8 mouse cellular contexts compared by ENCODE assay signal in genomic region chr2:121169902-121170301, GRCm38 (mm10). TPM values are rescaled to one million over a fixed set of nuclear protein-coding genes. Genes with fewer than 3 reads are reported as not detected.
DNase-seq lines count a peak whose midpoint lies in the region; ATAC-seq lines count a peak whose summit lies in the region.

No protein-coding gene starts in this region.

- no peak for ATAC-seq in CD4-positive, CD25-positive, alpha-beta regulatory T cell, adult 4 months
- ATAC-seq in embryonic facial prominence, embryonic 14.5 days (ENCODE audit: low read depth): no peak
- no peak for ATAC-seq in limb, embryonic 13.5 days (ENCODE audit: low FRiP score, low read depth)
- no peak for ATAC-seq in midbrain, embryonic 15.5 days (replicated peaks)

- H3K4me3 ChIP-seq in embryonic facial prominence, embryonic 14.5 days (ENCODE audit: low read depth, low read length): peak overlapping the region; percentile 87
- peak overlapping the region; percentile 87 for H3K4me3 ChIP-seq in limb, embryonic 13.5 days
- peak overlapping the region; percentile 97 for H3K4me3 ChIP-seq in midbrain, embryonic 15.5 days

- peak overlapping the region; percentile 78 for H3K4me2 ChIP-seq in embryonic facial prominence, embryonic 14.5 days (ENCODE audit: low read depth, low read length)
- H3K4me2 ChIP-seq in limb, embryonic 13.5 days (replicated peaks): peak overlapping the region; percentile 92
- peak overlapping the region; percentile 79 for H3K4me2 ChIP-seq in midbrain, embryonic 15.5 days

- no peaks in the 10 kb centered on the region for H3K9me3 ChIP-seq in embryonic facial prominence, embryonic 14.5 days (ENCODE audit: control insufficient read depth, low read length)
- H3K9me3 ChIP-seq in limb, embryonic 13.5 days: no peaks in the 10 kb centered on the region
- no peaks in the 10 kb centered on the region for H3K9me3 ChIP-seq in midbrain, embryonic 15.5 days

- H3K4me1 ChIP-seq in embryonic facial prominence, embryonic 14.5 days (ENCODE audit: control insufficient read depth, insufficient read depth, low read length): peaks cover 19% of the 10 kb centered on the region
- peaks cover 34% of the 10 kb centered on the region for H3K4me1 ChIP-seq in limb, embryonic 13.5 days
- H3K4me1 ChIP-seq in midbrain, embryonic 15.5 days: peaks cover 32% of the 10 kb centered on the region

- no peaks in the 10 kb centered on the region for H3K27me3 ChIP-seq in embryonic facial prominence, embryonic 14.5 days (replicated peaks; ENCODE audit: control insufficient read depth, insufficient read depth, low read length)
- no peaks in the 10 kb centered on the region for H3K27me3 ChIP-seq in limb, embryonic 13.5 days
- no peaks in the 10 kb centered on the region for H3K27me3 ChIP-seq in midbrain, embryonic 15.5 days (replicated peaks)

- peaks cover 34% of the 10 kb centered on the region for H3K36me3 ChIP-seq in embryonic facial prominence, embryonic 14.5 days (ENCODE audit: control insufficient read depth, insufficient read depth, low read length)
- H3K36me3 ChIP-seq in limb, embryonic 13.5 days: peaks cover 38% of the 10 kb centered on the region
- H3K36me3 ChIP-seq in midbrain, embryonic 15.5 days (replicated peaks): peaks cover 7% of the 10 kb centered on the region; the same call in 1 of the 2 replicates

- peak overlapping the region; percentile 86 for H3K9ac ChIP-seq in embryonic facial prominence, embryonic 14.5 days (ENCODE audit: low read depth, low read length)
- peak overlapping the region; percentile 88 for H3K9ac ChIP-seq in limb, embryonic 13.5 days
- peak overlapping the region; percentile 77 for H3K9ac ChIP-seq in midbrain, embryonic 15.5 days

- DNase-seq in CD4-positive, CD25-positive, alpha-beta regulatory T cell, adult 2 months (ENCODE audit: low read depth, low spot score): peak; percentile 51
- DNase-seq in adrenal gland, adult 18-20 months (ENCODE audit: low spot score in 2 of 2): peak; percentile 31 to 33
- DNase-seq in embryonic facial prominence, embryonic 14.5 days (ENCODE audit: low spot score): peak; percentile 17
- DNase-seq in heart, postnatal 4 days: peak; percentile 39
- DNase-seq in thymus, postnatal 36 days: peak; percentile 24 to 28

- no peak overlapping the region for H3K27ac ChIP-seq in embryonic facial prominence, embryonic 14.5 days (replicated peaks; ENCODE audit: low read depth, low read length)
- H3K27ac ChIP-seq in limb, embryonic 13.5 days: no peak overlapping the region; the same call in 1 of the 2 replicates
- H3K27ac ChIP-seq in midbrain, embryonic 15.5 days: no peak overlapping the region

- 5% methylated on average over 9 of the region's 9 CpGs for WGBS in embryonic facial prominence, embryonic 14.5 days
- 5% methylated on average over 9 of the region's 9 CpGs for WGBS in limb, embryonic 13.5 days
- WGBS in midbrain, embryonic 15.5 days: 6% methylated on average over 9 of the region's 9 CpGs

RNA-seq across cellular contexts. Expression of gene Tubgcp4, which starts 0.6 kb away (rescaled TPM):
- 100 to 1,000 TPM in 1 of 2 experiments, 10 to 100 TPM in 1; 92.2 to 131 TPM for polyA plus RNA-seq in CD4-positive, CD25-positive, alpha-beta regulatory T cell, adult 4 months (2017; shearing (Covaris generic))
- total RNA-seq in adrenal gland, adult 18-20 months (2021): 10 to 100 TPM; 44.7 to 45.0 TPM
- polyA plus RNA-seq in embryonic facial prominence, embryonic 14.5 days (2014; fragmentation: Nextera tagmentation; extraction: Ambion mirVana): 39.5 and 41.6 TPM in 2 replicates
- total RNA-seq in heart, postnatal 4 days (2021): 10 to 100 TPM; 23.5 to 23.8 TPM
- 68.0 and 70.0 TPM in 2 replicates for polyA plus RNA-seq in limb, embryonic 13.5 days (2015; fragmentation: Nextera tagmentation; extraction: Ambion mirVana)
- 54.6 and 56.9 TPM in 2 replicates for polyA plus RNA-seq in midbrain, embryonic 15.5 days (2015; fragmentation: Nextera tagmentation; extraction: Ambion mirVana)

RNA-seq across cellular contexts. Expression of gene Zscan29, which starts 1.0 kb away (rescaled TPM):
- 10 to 100 TPM; 30.4 to 44.1 TPM for polyA plus RNA-seq in CD4-positive, CD25-positive, alpha-beta regulatory T cell, adult 4 months (2017; shearing (Covaris generic))
- 10 to 100 TPM; 16.4 to 19.8 TPM for total RNA-seq in adrenal gland, adult 18-20 months (2021)
- 7.3 and 7.4 TPM in 2 replicates for polyA plus RNA-seq in embryonic facial prominence, embryonic 14.5 days (2014; fragmentation: Nextera tagmentation; extraction: Ambion mirVana)
- 1 to 10 TPM; 7.6 to 8.3 TPM for total RNA-seq in heart, postnatal 4 days (2021)
- polyA plus RNA-seq in limb, embryonic 13.5 days (2015; fragmentation: Nextera tagmentation; extraction: Ambion mirVana): 10.1 and 10.5 TPM in 2 replicates
- polyA plus RNA-seq in midbrain, embryonic 15.5 days (2015; fragmentation: Nextera tagmentation; extraction: Ambion mirVana): 7.0 and 7.1 TPM in 2 replicates

RNA-seq across cellular contexts. Expression of gene Lcmt2, which starts 29.4 kb away (rescaled TPM):
- polyA plus RNA-seq in CD4-positive, CD25-positive, alpha-beta regulatory T cell, adult 4 months (2017; shearing (Covaris generic)): 10 to 100 TPM in 1 of 2 experiments, 1 to 10 TPM in 1; 6.7 to 12.3 TPM
- 1 to 10 TPM; 8.5 to 9.2 TPM for total RNA-seq in adrenal gland, adult 18-20 months (2021)
- polyA plus RNA-seq in embryonic facial prominence, embryonic 14.5 days (2014; fragmentation: Nextera tagmentation; extraction: Ambion mirVana): 14.9 and 16.9 TPM in 2 replicates
- 10 to 100 TPM; 11.2 to 14.3 TPM for total RNA-seq in heart, postnatal 4 days (2021)
- polyA plus RNA-seq in limb, embryonic 13.5 days (2015; fragmentation: Nextera tagmentation; extraction: Ambion mirVana): 23.3 and 24.2 TPM in 2 replicates
- 21.7 and 23.1 TPM in 2 replicates for polyA plus RNA-seq in midbrain, embryonic 15.5 days (2015; fragmentation: Nextera tagmentation; extraction: Ambion mirVana)

RNA-seq across cellular contexts. Expression of gene Adal, which starts 29.7 kb away (rescaled TPM):
- polyA plus RNA-seq in CD4-positive, CD25-positive, alpha-beta regulatory T cell, adult 4 months (2017; shearing (Covaris generic)): 10 to 100 TPM; 15.3 to 25.7 TPM
- 10 to 100 TPM; 16.1 to 19.3 TPM for total RNA-seq in adrenal gland, adult 18-20 months (2021)
- 20.3 and 20.4 TPM in 2 replicates for polyA plus RNA-seq in embryonic facial prominence, embryonic 14.5 days (2014; fragmentation: Nextera tagmentation; extraction: Ambion mirVana)
- total RNA-seq in heart, postnatal 4 days (2021): 10 to 100 TPM; 11.8 to 12.3 TPM
- polyA plus RNA-seq in limb, embryonic 13.5 days (2015; fragmentation: Nextera tagmentation; extraction: Ambion mirVana): 20.7 and 22.1 TPM in 2 replicates
- polyA plus RNA-seq in midbrain, embryonic 15.5 days (2015; fragmentation: Nextera tagmentation; extraction: Ambion mirVana): 32.1 and 32.4 TPM in 2 replicates
